Mouse (Mus musculus): ENCODE data around the gene Zfp956. TPM values are rescaled to one million over a fixed set of nuclear protein-coding genes. Genes with fewer than 3 reads are reported as not detected.

The Zfp956 gene
- polyA plus RNA-seq, 2 experiments: 2.1 to 4.3 TPM

GRCm38 (mm10) chr6:47995661-47996060 lies 42.5 kb downstream of the Zfp956 start:
- WGBS (ENCODE audit: insufficient replicate concordance): 71% methylated on average over 9 of the region's 9 CpGs
- TF ChIP-seq CTCF (IDR thresholded peaks at IDR 0.05; ENCODE audit: low read depth): no peak
- no peak for TF ChIP-seq EP300 (IDR thresholded peaks at IDR 0.05; ENCODE audit: low read depth)
- Histone ChIP-seq H3K9me3 (ENCODE audit: control insufficient read depth, low read length) (no peaks in the 10 kb centered on the region), H3K27me3 (ENCODE audit: control insufficient read depth, insufficient read depth, low read length) (no peaks in the 10 kb centered on the region), H3K27ac (no peak overlapping the region), H3K4me3 (ENCODE audit: insufficient read depth in 1 of 2, low read depth in 2 of 2, low read length in 2 of 2) (no peak overlapping the region), H3K4me2 (ENCODE audit: low read depth) (no peak overlapping the region), H3K36me3 (replicated peaks; ENCODE audit: control insufficient read depth, insufficient read depth, low read depth) (no peaks in the 10 kb centered on the region), H3K4me1 (replicated peaks; ENCODE audit: control insufficient read depth in 2 of 2, insufficient read depth in 2 of 2, low read length in 1 of 2) (no peaks in the 10 kb centered on the region), H3K9ac (replicated peaks) (no peak overlapping the region)
- no peak for DNase-seq (ENCODE audit: low read depth in 3 of 3, low spot score in 3 of 3)
- no peak for ATAC-seq (ENCODE audit: insufficient read depth)

GRCm38 (mm10) chr6:48010727-48011126 lies 57.5 kb downstream of the Zfp956 start:
- Histone ChIP-seq H3K4me2 (ENCODE audit: low read depth) (no peak overlapping the region), H3K36me3 (replicated peaks; ENCODE audit: control insufficient read depth, insufficient read depth, low read depth) (no peaks in the 10 kb centered on the region), H3K27me3 (ENCODE audit: control insufficient read depth, insufficient read depth, low read length) (no peaks in the 10 kb centered on the region), H3K4me3 (ENCODE audit: insufficient read depth in 1 of 2, low read depth in 2 of 2, low read length in 2 of 2) (no peak overlapping the region), H3K27ac (no peak overlapping the region), H3K9me3 (ENCODE audit: control insufficient read depth, low read length) (no peaks in the 10 kb centered on the region), H3K9ac (replicated peaks) (no peak overlapping the region), H3K4me1 (replicated peaks; ENCODE audit: control insufficient read depth in 2 of 2, insufficient read depth in 2 of 2, low read length in 1 of 2) (peaks cover 0 to 5% of the 10 kb centered on the region in 2 experiments; a peak in 1 of 4 replicates)
- 60% methylated on average over 8 of the region's 8 CpGs for WGBS (ENCODE audit: insufficient replicate concordance)
- ATAC-seq (ENCODE audit: insufficient read depth) (no peak), DNase-seq (ENCODE audit: low read depth in 3 of 3, low spot score in 3 of 3) (no peak)
- no peak for TF ChIP-seq CTCF (IDR thresholded peaks at IDR 0.05; ENCODE audit: low read depth)
- TF ChIP-seq EP300 (IDR thresholded peaks at IDR 0.05; ENCODE audit: low read depth): no peak

Other genes starting within 250 kb of the Zfp956 start
- 27.5 and 42.4 TPM in 2 replicates for gene Pdia4, start 140.0 kb upstream of the Zfp956 start, polyA plus RNA-seq (2012; rRNA removed)
- gene Pdia4, start 140.0 kb upstream of the Zfp956 start, polyA plus RNA-seq (2014; fragmentation: Nextera tagmentation; extraction: Ambion mirVana): 86.1 and 90.4 TPM in 2 replicates
- 0.17 and 0.19 TPM in 2 replicates for gene Zfp786, start 122.5 kb upstream of the Zfp956 start, polyA plus RNA-seq (2012; rRNA removed)
- gene Zfp786, start 122.5 kb upstream of the Zfp956 start, polyA plus RNA-seq (2014; fragmentation: Nextera tagmentation; extraction: Ambion mirVana): 0.24 and 0.39 TPM in 2 replicates
- 1.4 and 1.7 TPM in 2 replicates for gene Zfp398, start 117.7 kb upstream of the Zfp956 start, polyA plus RNA-seq (2012; rRNA removed)
- gene Zfp398, start 117.7 kb upstream of the Zfp956 start, polyA plus RNA-seq (2014; fragmentation: Nextera tagmentation; extraction: Ambion mirVana): 1.2 and 1.4 TPM in 2 replicates
- 2.1 and 2.4 TPM in 2 replicates for gene Zfp282, start 76.2 kb upstream of the Zfp956 start, polyA plus RNA-seq (2012; rRNA removed)
- gene Zfp282, start 76.2 kb upstream of the Zfp956 start, polyA plus RNA-seq (2014; fragmentation: Nextera tagmentation; extraction: Ambion mirVana): 2.1 and 2.3 TPM in 2 replicates
- 4.5 and 4.7 TPM in 2 replicates for gene Zfp212, start 32.9 kb upstream of the Zfp956 start, polyA plus RNA-seq (2012; rRNA removed)
- 3.0 and 4.2 TPM in 2 replicates for gene Zfp212, start 32.9 kb upstream of the Zfp956 start, polyA plus RNA-seq (2014; fragmentation: Nextera tagmentation; extraction: Ambion mirVana)
- 3.3 and 3.6 TPM in 2 replicates for gene Zfp777, start 95.5 kb downstream of the Zfp956 start, polyA plus RNA-seq (2012; rRNA removed)
- 1.5 and 1.6 TPM in 2 replicates for gene Zfp777, start 95.5 kb downstream of the Zfp956 start, polyA plus RNA-seq (2014; fragmentation: Nextera tagmentation; extraction: Ambion mirVana)
- 5.2 and 5.6 TPM in 2 replicates for gene Zfp746, start 133.2 kb downstream of the Zfp956 start, polyA plus RNA-seq (2012; rRNA removed)
- gene Zfp746, start 133.2 kb downstream of the Zfp956 start, polyA plus RNA-seq (2014; fragmentation: Nextera tagmentation; extraction: Ambion mirVana): 4.0 and 4.9 TPM in 2 replicates